Mouse (Mus musculus) thymus, adult 2 months (tissue): ENCODE measurements at regions not wholly inside any gene's neighbourhood (a gene's known extent, or its start where the extent isn't known, plus 50 kb on each side); places are given as distances from the start of the nearest gene placed in this dataset.

Source experiments
- CTCF ChIP-seq: fragments of 200-500 bp; IDR thresholded peaks from 2 replicates; pipeline ENCODE4 v1.5.1; 2012; ENCODE audit warnings: mild to moderate bottlenecking, control low read depth, low read length, moderate library complexity, borderline replicate concordance; ENCODE audit not compliant: control insufficient read depth, poor library complexity, insufficient read depth; ENCODE audit errors: extremely low read depth
- POLR2A ChIP-seq: fragments of 200-500 bp; IDR thresholded peaks from 2 replicates; pipeline ENCODE4 v1.6.1; 2012; ENCODE audit warnings: mild to moderate bottlenecking, low read length, control low read depth, moderate library complexity; ENCODE audit not compliant: control insufficient read depth, poor library complexity, insufficient read depth; ENCODE audit errors: extremely low read depth

- TF ChIP-seq CTCF (no peak), POLR2A (no peak)
These were observed 481.4 kb upstream of the Intu start for GRCm38 (mm10) chr3:40049721-40050120.
